Mouse (Mus musculus) CH12.LX (cell line): ENCODE measurements around the gene Elk3.
A peak's percentile ranks its signal among the peaks of the same experiment; 100 is the strongest.

ENCODE experiments used
- CTCF ChIP-seq, 2 experiments: IDR thresholded peaks in 1 of 2; conservative IDR thresholded peaks in 1 of 2; 2 replicates each; pipeline ENCODE4 v1.5.1; 2011 to 2012; ENCODE audit warnings: low read depth in 2 of 2, low read length in 2 of 2, improper control_type of control experiment in 1 of 2, inconsistent platforms in 1 of 2, mild to moderate bottlenecking in 1 of 2, moderate library complexity in 1 of 2
- EP300 ChIP-seq: IDR thresholded peaks from 2 replicates; pipeline ENCODE4 v1.6.1; 2011; ENCODE audit warnings: low read length, improper control_type of control experiment
- HCFC1 ChIP-seq: IDR thresholded peaks from 2 replicates; pipeline ENCODE4 v1.6.1; 2012; ENCODE audit warnings: low read depth, mild to moderate bottlenecking, inconsistent platforms, low read length, improper control_type of control experiment
- POLR2A ChIP-seq: IDR thresholded peaks from 2 replicates; pipeline ENCODE4 v1.6.1; 2011; ENCODE audit warnings: low read depth, mild to moderate bottlenecking, improper control_type of control experiment, low read length

DNA sequence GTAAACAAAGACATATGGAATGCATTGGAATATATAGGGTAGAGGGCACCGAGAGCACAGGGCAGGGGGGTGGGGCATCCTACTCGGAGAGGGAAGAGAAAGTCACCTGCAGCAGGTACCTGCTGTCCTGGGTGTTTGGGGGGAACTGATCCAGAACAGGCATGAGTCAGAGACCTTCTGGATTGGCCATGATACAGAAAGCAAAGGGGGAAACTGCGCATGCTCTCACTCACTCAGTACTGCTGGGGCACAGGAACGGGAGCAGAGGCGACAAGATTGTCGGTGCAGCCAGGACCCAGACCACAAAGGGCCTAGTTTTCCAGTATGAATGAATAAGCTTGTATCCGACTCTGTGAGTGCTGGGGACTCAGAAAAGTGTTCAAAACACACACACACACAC is 36.5 kb upstream of the Elk3 start:
- TF ChIP-seq CTCF (conservative IDR thresholded peaks at IDR 0.05 in 1 of 2, IDR thresholded peaks at IDR 0.05 in 1 of 2; ENCODE audit: low read depth in 2 of 2, low read length in 2 of 2) (no peak), EP300 (peak; percentile 28), HCFC1 (no peak), POLR2A (peak; percentile 53)
